Mouse (Mus musculus): ENCODE data around the gene Apmap.
"Not testable (repeated sequence)": the region's sequence is repeated elsewhere in the genome, so short reads cannot be mapped to it uniquely, and the experiment has no call there.

The Apmap gene

GRCm38 (mm10) chr2:150610097-150610496, 1.7 kb upstream of the Apmap start:
- DNase-seq, result no peak

GRCm38 (mm10) chr2:150608872-150609560, 649 bp upstream of the Apmap start:
- peak; percentile 72 for DNase-seq

- no peak for DNase-seq
These were observed 1.3 kb downstream of the Apmap start for GRCm38 (mm10) chr2:150607086-150607485.

GRCm38 (mm10) chr2:150604802-150605201, 3.6 kb downstream of the Apmap start:
- DNase-seq, result no peak

GRCm38 (mm10) chr2:150602166-150602565, 6.2 kb downstream of the Apmap start:
- no peak for DNase-seq

- DNase-seq, result peak; percentile 13
These were observed 8.1 kb downstream of the Apmap start for GRCm38 (mm10) chr2:150600263-150600662.

GRCm38 (mm10) chr2:150595411-150596190, 12.8 kb downstream of the Apmap start:
- peak; percentile 28 for DNase-seq

- DNase-seq, result no peak
These were observed 19.3 kb downstream of the Apmap start for GRCm38 (mm10) chr2:150589076-150589475.

GRCm38 (mm10) chr2:150579628-150580027, 28.7 kb downstream of the Apmap start:
- no peak for DNase-seq

GRCm38 (mm10) chr2:150578603-150579002, 29.8 kb downstream of the Apmap start:
- DNase-seq, result no peak

GRCm38 (mm10) chr2:150576256-150576655, 32.1 kb downstream of the Apmap start:
- DNase-seq, result no peak

GRCm38 (mm10) chr2:150572463-150572862, 35.9 kb downstream of the Apmap start:
- no peak for DNase-seq

GRCm38 (mm10) chr2:150570761-150571160, 37.6 kb downstream of the Apmap start:
- no peak for DNase-seq

GRCm38 (mm10) chr2:150569847-150570590, 38.3 kb downstream of the Apmap start, which contains the start of gene Cst7:
TSS of gene Cst7 (plus strand) at chr2:150570415.
- no peak for DNase-seq

GRCm38 (mm10) chr2:150567051-150567450, 41.3 kb downstream of the Apmap start:
- no peak for DNase-seq

GRCm38 (mm10) chr2:150558568-150558967, 49.8 kb downstream of the Apmap start:
- DNase-seq, result peak; percentile 35

GRCm38 (mm10) chr2:150549576-150549975, 58.8 kb downstream of the Apmap start:
- DNase-seq, result not testable (repeated sequence)
